Mouse (Mus musculus) neutrophil, adult 65 days (primary cell): ENCODE data around the gene Gm16513. TPM values are rescaled to one million over a fixed set of nuclear protein-coding genes. Genes with fewer than 3 reads are reported as not detected.

Experiments
- total RNA-seq: library from RNA; stranded (reverse); gene quantifications from 2 replicates; pipeline ENCODE4 v1.2.4, GENCODE M21; 2023

Gene Gm16513
- not detected in 2 replicates for total RNA-seq

GRCm38 (mm10) chr5:95182324-95182723 lies at the start of gene Gm16513:
Gene Gm16513 (plus strand): TSS chr5:95182624.

Other genes starting within 250 kb of the Gm16513 start
- gene Gm6367, start 194.0 kb upstream of the Gm16513 start, total RNA-seq = not detected in 2 replicates
- gene Gm7942, start 75.7 kb upstream of the Gm16513 start, total RNA-seq = not detected in 2 replicates
- gene Gm10424, start 90.1 kb downstream of the Gm16513 start, total RNA-seq = not detected in 2 replicates
- gene Gm3259, start 123.3 kb downstream of the Gm16513 start, total RNA-seq = not detected in 2 replicates